ENCODE assay signal across 15 mouse cellular contexts in genomic region chr15:102408558-102409130, GRCm38 (mm10). TPM values are rescaled to one million over a fixed set of nuclear protein-coding genes. Genes with fewer than 3 reads are reported as not detected.
DNase-seq lines count a peak whose midpoint lies in the region; ATAC-seq lines count a peak whose summit lies in the region.
"Had no signal": no experiment of that assay in that cellular context is flagged by ENCODE, and none has a peak within 500 bp of the region (broad histone marks: within the 10 kb centered on the region; RNA-seq: fewer than 3 reads in every experiment).

No protein-coding gene starts in this region.

- no peak overlapping the region for H3K9ac ChIP-seq in hindbrain, embryonic 15.5 days
- no peak overlapping the region for H3K9ac ChIP-seq in hindbrain, embryonic 14.5 days
- H3K9ac ChIP-seq in neural tube, embryonic 13.5 days, result no peak overlapping the region
- H3K9ac ChIP-seq: embryonic facial prominence, embryonic 15.5 days; limb, embryonic 15.5 days had no signal

- peaks cover 56% of the 10 kb centered on the region for H3K4me1 ChIP-seq in hindbrain, embryonic 15.5 days (replicated peaks)
- H3K4me1 ChIP-seq in hindbrain, embryonic 14.5 days (replicated peaks; ENCODE audit: control insufficient read depth, insufficient read depth, low read length), result peaks cover 40% of the 10 kb centered on the region
- H3K4me1 ChIP-seq in neural tube, embryonic 13.5 days (replicated peaks), result peaks cover 55% of the 10 kb centered on the region

- H3K4me2 ChIP-seq in hindbrain, embryonic 15.5 days, result peak overlapping the region; percentile 14; the same call in 1 of the 2 replicates
- no peak overlapping the region for H3K4me2 ChIP-seq in hindbrain, embryonic 14.5 days (replicated peaks)
- H3K4me2 ChIP-seq in neural tube, embryonic 13.5 days, result peak overlapping the region; percentile 33; the same call in 1 of the 2 replicates

- H3K4me3 ChIP-seq in hindbrain, embryonic 15.5 days, result no peak overlapping the region
- no peak overlapping the region for H3K4me3 ChIP-seq in hindbrain, embryonic 14.5 days (replicated peaks; ENCODE audit: low read length)
- no peak overlapping the region for H3K4me3 ChIP-seq in neural tube, embryonic 13.5 days
- H3K4me3 ChIP-seq: embryonic facial prominence, embryonic 15.5 days; limb, embryonic 15.5 days had no signal

- no peaks in the 10 kb centered on the region for H3K27me3 ChIP-seq in hindbrain, embryonic 15.5 days
- no peaks in the 10 kb centered on the region for H3K27me3 ChIP-seq in hindbrain, embryonic 14.5 days (ENCODE audit: control insufficient read depth, insufficient read depth, low read length)
- H3K27me3 ChIP-seq in neural tube, embryonic 13.5 days, result no peaks in the 10 kb centered on the region
- H3K27me3 ChIP-seq: embryonic facial prominence, embryonic 15.5 days; limb, embryonic 15.5 days; Patski had no signal

- ATAC-seq in hindbrain, embryonic 15.5 days (ENCODE audit: low FRiP score, low read depth), result no peak
- no peak for ATAC-seq in hindbrain, embryonic 14.5 days (ENCODE audit: low FRiP score)
- ATAC-seq in neural tube, embryonic 13.5 days (ENCODE audit: low read depth), result no peak
- ATAC-seq: Patski had no signal

- peaks cover 44% of the 10 kb centered on the region for H3K36me3 ChIP-seq in hindbrain, embryonic 15.5 days
- H3K36me3 ChIP-seq in hindbrain, embryonic 14.5 days (replicated peaks; ENCODE audit: control insufficient read depth, insufficient read depth), result peaks cover 52% of the 10 kb centered on the region
- peaks cover 50% of the 10 kb centered on the region for H3K36me3 ChIP-seq in neural tube, embryonic 13.5 days

- intact Hi-C loops in left cerebral cortex, postnatal 25 days (cut with DNase I), result no loop called here

- no peak overlapping the region for H3K27ac ChIP-seq in hindbrain, embryonic 15.5 days (replicated peaks)
- no peak overlapping the region for H3K27ac ChIP-seq in hindbrain, embryonic 14.5 days
- no peak overlapping the region for H3K27ac ChIP-seq in neural tube, embryonic 13.5 days (replicated peaks)
- H3K27ac ChIP-seq: embryonic facial prominence, embryonic 15.5 days; limb, embryonic 15.5 days had no signal

- peak; percentile 31 for DNase-seq in cerebellum, adult 9-11 months
- DNase-seq in cerebellum, adult 11 months, result no peak
- no peak for DNase-seq in hindbrain, embryonic 14.5 days (ENCODE audit: low spot score)
- no peak for DNase-seq in neural tube, embryonic 10.5 days (ENCODE audit: extremely low spot score, low spot score)
- DNase-seq in left cerebral cortex, postnatal 25 days (ENCODE audit: low spot score in 2 of 2), result no peak
- DNase-seq in cerebellum, postnatal 36 days, result no peak
- DNase-seq: adrenal gland, adult 8-10 months; heart, postnatal 36 days had no signal

- no peaks in the 10 kb centered on the region for H3K9me3 ChIP-seq in hindbrain, embryonic 15.5 days
- no peaks in the 10 kb centered on the region for H3K9me3 ChIP-seq in hindbrain, embryonic 14.5 days (ENCODE audit: control insufficient read depth, low read length)
- H3K9me3 ChIP-seq in neural tube, embryonic 13.5 days, result no peaks in the 10 kb centered on the region
- H3K9me3 ChIP-seq: embryonic facial prominence, embryonic 15.5 days; limb, embryonic 15.5 days had no signal

- WGBS in hindbrain, embryonic 15.5 days, result 79% methylated on average over 2 of the region's 2 CpGs
- WGBS in hindbrain, embryonic 14.5 days, result 75% methylated on average over 2 of the region's 2 CpGs
- WGBS in neural tube, embryonic 13.5 days, result 81% methylated on average over 2 of the region's 2 CpGs

RNA-seq across cellular contexts. Expression of gene Sp1, which starts 2.7 kb away (rescaled TPM):
- polyA plus RNA-seq in hindbrain, embryonic 15.5 days (2015; fragmentation: Nextera tagmentation; extraction: Ambion mirVana), result 3.4 and 4.0 TPM in 2 replicates
- 5.3 and 6.2 TPM in 2 replicates for polyA plus RNA-seq in hindbrain, embryonic 14.5 days (2014; fragmentation: Nextera tagmentation; extraction: Ambion mirVana)
- polyA plus RNA-seq in neural tube, embryonic 13.5 days (2015; fragmentation: Nextera tagmentation; extraction: Ambion mirVana), result 4.3 and 6.0 TPM in 2 replicates
- 10 to 100 TPM; 24.3 to 27.0 TPM for total RNA-seq in left cerebral cortex, postnatal 25 days (2021)

RNA-seq across cellular contexts. Expression of gene Amhr2, which starts 36.5 kb away (rescaled TPM):
- 0.21 and 0.52 TPM in 2 replicates for polyA plus RNA-seq in hindbrain, embryonic 15.5 days (2015; fragmentation: Nextera tagmentation; extraction: Ambion mirVana)
- polyA plus RNA-seq in hindbrain, embryonic 14.5 days (2014; fragmentation: Nextera tagmentation; extraction: Ambion mirVana), result 0.13 and 0.39 TPM in 2 replicates
- 0.13 and 0.76 TPM in 2 replicates for polyA plus RNA-seq in neural tube, embryonic 13.5 days (2015; fragmentation: Nextera tagmentation; extraction: Ambion mirVana)
- 1 to 10 TPM in 1 of 2 experiments, under 1 TPM in 1; 0.62 to 2.4 TPM for total RNA-seq in left cerebral cortex, postnatal 25 days (2021)
- polyA plus RNA-seq: Patski had no signal

RNA-seq across cellular contexts. Expression of gene Sp7, which starts 41.7 kb away (rescaled TPM):
- 0.57 and 0.71 TPM in 2 replicates for polyA plus RNA-seq in hindbrain, embryonic 15.5 days (2015; fragmentation: Nextera tagmentation; extraction: Ambion mirVana)
- 0.64 and 0.82 TPM in 2 replicates for polyA plus RNA-seq in hindbrain, embryonic 14.5 days (2014; fragmentation: Nextera tagmentation; extraction: Ambion mirVana)
- polyA plus RNA-seq in neural tube, embryonic 13.5 days (2015; fragmentation: Nextera tagmentation; extraction: Ambion mirVana), result 0.47 and 0.69 TPM in 2 replicates
- total RNA-seq in left cerebral cortex, postnatal 25 days (2021), result under 1 TPM; 0.41 to 0.66 TPM
- total RNA-seq: heart, postnatal 36 days; monocyte, adult 5-6 weeks had no signal
- polyA plus RNA-seq: Patski; small intestine, adult 2 months had no signal

RNA-seq across cellular contexts. Expression of gene Prr13, which starts 50.2 kb away (rescaled TPM):
- polyA plus RNA-seq in hindbrain, embryonic 15.5 days (2015; fragmentation: Nextera tagmentation; extraction: Ambion mirVana), result 88.7 and 98.5 TPM in 2 replicates
- polyA plus RNA-seq in hindbrain, embryonic 14.5 days (2014; fragmentation: Nextera tagmentation; extraction: Ambion mirVana), result 98.3 and 105 TPM in 2 replicates
- polyA plus RNA-seq in neural tube, embryonic 13.5 days (2015; fragmentation: Nextera tagmentation; extraction: Ambion mirVana), result 88.7 and 100.0 TPM in 2 replicates
- total RNA-seq in left cerebral cortex, postnatal 25 days (2021), result 10 to 100 TPM; 35.8 to 42.0 TPM

RNA-seq across cellular contexts. Expression of gene Aaas, which starts 58.1 kb away (rescaled TPM):
- 36.8 and 37.9 TPM in 2 replicates for polyA plus RNA-seq in hindbrain, embryonic 15.5 days (2015; fragmentation: Nextera tagmentation; extraction: Ambion mirVana)
- polyA plus RNA-seq in hindbrain, embryonic 14.5 days (2014; fragmentation: Nextera tagmentation; extraction: Ambion mirVana), result 30.7 and 33.8 TPM in 2 replicates
- polyA plus RNA-seq in neural tube, embryonic 13.5 days (2015; fragmentation: Nextera tagmentation; extraction: Ambion mirVana), result 31.3 and 36.8 TPM in 2 replicates
- total RNA-seq in left cerebral cortex, postnatal 25 days (2021), result 10 to 100 TPM; 14.0 to 16.6 TPM
